Mouse (Mus musculus) cerebellum, adult 2 months (tissue): ENCODE results near the gene Unc119.

ENCODE experiments used
- CTCF ChIP-seq: fragments of 200-500 bp; IDR thresholded peaks from 2 replicates; pipeline ENCODE4 v1.5.1; 2011; ENCODE audit warnings: low read depth, mild to moderate bottlenecking, control low read depth, low read length, moderate library complexity, borderline replicate concordance; ENCODE audit not compliant: insufficient read depth
- POLR2A ChIP-seq: fragments of 200-500 bp; IDR thresholded peaks from 2 replicates; pipeline ENCODE4 v1.6.1; 2011; ENCODE audit warnings: low read length, control low read depth, borderline replicate concordance; ENCODE audit not compliant: insufficient read depth

DNA sequence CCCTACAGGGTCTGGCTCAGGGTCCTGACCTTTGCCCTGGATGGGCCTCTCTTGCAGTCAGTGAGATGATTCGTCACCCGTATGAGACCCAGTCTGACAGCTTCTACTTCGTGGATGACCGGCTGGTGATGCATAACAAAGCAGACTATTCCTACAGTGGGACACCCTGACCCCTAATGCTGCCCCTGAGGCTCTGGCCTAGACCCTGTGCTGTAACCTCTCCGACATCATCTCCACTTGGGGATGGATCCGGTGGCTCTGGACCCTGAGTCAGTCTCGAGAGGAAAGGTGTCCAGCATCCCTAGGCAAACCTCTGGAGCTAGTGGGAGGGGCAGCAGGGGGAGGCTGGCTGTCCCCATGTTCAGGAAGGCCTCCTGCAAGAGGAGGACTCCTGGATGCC lies 5.2 kb downstream of the Unc119 start:
- TF ChIP-seq CTCF = no peak
- no peak for TF ChIP-seq POLR2A
